Mouse (Mus musculus) lung, postnatal 25 days (tissue): ENCODE results near the gene Trip4.
A peak's percentile ranks its signal among the peaks of the same experiment; 100 is the strongest.
"Not testable (repeated sequence)": the region's sequence is repeated elsewhere in the genome, so short reads cannot be mapped to it uniquely, and the experiment has no call there.

Experiments
- DNase-seq: peaks from one replicate; pipeline ENCODE4 v3.0.0; 2022; ENCODE audit warnings: low spot score

Trip4 gene

DNA sequence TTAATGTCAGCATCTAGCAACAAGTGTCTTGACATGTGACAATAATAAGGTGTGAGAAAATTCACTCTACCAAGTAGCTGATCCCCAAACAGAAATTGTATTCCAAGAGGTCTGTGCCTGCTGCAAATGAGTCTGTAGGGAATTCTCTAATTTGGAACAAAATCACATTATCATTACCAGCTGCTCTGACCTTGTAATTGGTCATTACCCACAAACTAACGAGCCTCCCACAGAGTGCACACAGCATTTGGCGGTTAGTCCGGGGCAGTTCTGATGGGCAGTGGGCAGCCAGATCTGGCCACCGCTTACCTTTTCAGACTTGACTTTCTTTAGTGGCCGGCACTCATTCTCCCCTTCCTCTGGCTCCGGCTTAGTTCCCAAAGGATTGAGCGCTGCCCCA is 114.3 kb downstream of the Trip4 start:
- DNase-seq, result no peak

- DNase-seq, result no peak
Observed at GRCm38 (mm10) chr9:65793506-65793905, 115.1 kb downstream of the Trip4 start.

DNA sequence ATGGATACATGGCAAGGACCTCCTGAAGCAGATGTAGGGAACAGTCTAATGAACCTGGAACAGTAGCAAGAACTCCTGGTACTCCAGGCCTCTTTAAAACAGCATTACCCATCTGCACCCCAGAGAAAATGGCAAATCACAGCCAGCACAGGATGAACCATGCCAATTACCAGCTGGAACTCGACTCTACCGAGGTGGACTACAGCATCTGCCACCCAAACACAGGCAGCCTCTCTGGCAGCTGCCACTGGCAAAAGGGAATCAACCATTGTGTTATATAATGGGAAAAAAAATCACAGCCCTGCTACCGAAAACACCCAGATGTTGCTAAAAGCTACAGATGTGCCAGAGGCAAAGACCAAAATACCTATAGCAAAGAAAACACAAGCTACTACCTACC is 115.5 kb downstream of the Trip4 start:
- DNase-seq, result no peak

DNA sequence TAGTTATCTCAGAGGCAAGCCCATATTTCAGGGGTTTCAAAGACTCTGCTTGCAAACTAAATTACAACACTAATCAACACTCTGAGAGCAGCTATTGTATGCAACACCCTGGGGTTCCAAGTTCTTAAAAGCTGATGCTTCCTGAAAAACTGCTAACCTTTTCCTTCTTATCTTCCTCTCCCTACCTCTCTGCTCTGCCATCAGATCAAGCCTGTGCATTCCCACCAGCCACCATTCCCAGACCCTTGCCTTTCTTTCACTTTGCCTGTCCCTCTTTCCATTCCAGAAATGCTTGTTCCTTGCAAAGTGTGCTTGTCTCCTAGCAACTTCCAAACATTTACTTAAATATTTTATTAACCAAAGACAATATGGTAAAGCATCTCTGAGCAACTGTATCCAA is 116.7 kb downstream of the Trip4 start:
- DNase-seq, result peak; percentile 26

GRCm38 (mm10) chr9:65791106-65791505 is 117.5 kb downstream of the Trip4 start:
- DNase-seq, result no peak

- peak; percentile 59 for DNase-seq
Observed at GRCm38 (mm10) chr9:65789788-65790187, 118.8 kb downstream of the Trip4 start.

GRCm38 (mm10) chr9:65788556-65788955 is 120.0 kb downstream of the Trip4 start:
- DNase-seq, result no peak

DNA sequence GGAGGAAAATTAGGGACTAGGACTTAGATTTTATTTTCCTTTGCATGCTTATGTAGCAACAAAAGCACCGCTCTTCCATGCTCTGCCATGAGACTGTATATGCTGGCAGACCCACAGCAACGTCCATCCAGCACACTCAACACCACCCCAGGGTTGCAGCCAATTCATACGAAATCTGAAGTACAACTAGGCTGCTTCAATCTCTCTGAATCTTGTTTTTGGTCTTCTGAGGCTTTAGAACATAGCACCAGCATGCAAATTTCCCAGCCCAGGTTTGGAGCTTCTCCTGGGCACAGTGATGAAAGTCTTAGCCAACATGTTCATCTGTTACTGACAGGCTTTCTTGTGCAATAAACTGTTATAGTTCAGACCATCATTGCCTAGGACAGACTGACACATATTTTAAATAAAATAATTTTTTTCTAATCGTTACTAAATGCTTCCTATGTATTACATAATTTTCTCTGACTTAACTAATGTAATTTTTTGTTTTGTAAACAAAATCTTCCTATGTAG is 120.7 kb downstream of the Trip4 start:
- DNase-seq, result no peak

DNA sequence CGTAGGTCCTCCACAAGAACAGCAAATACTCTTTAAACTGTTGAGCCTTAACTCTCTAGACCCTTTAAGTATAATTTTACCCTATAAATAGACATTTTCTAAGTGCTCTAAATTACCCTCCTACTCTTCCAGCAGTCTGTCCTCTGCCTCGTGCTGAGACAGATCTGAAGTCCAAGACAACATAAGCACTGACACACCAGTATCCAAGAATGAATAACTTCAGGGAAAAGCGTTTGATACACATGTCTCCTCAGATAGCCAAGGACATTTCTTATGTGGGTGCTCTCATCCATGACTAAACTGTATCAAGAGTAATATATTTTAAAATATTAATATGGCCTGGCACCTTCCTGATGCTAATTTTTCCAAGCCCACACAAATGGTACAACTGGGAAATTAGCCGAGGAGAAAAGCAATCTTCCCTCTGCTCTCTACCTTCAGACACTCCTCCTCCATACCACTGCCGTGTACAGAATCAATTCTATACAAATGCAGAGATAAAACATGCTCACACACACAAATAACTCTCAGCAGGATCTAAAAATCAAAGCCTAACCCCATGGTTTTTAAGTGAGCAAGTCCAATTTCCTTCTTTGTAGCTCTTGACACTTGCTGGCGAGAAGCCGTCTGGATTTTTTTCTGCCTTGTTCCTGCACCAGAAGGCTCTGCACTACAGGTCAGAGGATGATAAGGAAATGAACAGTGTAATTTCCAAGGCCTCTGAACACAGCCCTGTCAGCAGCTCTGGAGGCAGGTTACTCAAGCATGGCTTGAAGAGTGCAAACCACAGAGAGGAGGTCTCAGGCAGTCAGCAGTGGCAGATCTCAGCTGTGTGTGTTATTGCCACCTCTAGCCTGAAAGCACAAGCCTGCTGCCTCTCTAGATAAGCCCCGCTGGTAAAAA is 121.5 kb downstream of the Trip4 start:
- peak; percentile 43 for DNase-seq

GRCm38 (mm10) chr9:65785772-65786368 is 122.7 kb downstream of the Trip4 start:
- no peak for DNase-seq

GRCm38 (mm10) chr9:65779619-65780018 is 129.0 kb downstream of the Trip4 start:
- not testable (repeated sequence) for DNase-seq
